In the genomic region with DNA sequence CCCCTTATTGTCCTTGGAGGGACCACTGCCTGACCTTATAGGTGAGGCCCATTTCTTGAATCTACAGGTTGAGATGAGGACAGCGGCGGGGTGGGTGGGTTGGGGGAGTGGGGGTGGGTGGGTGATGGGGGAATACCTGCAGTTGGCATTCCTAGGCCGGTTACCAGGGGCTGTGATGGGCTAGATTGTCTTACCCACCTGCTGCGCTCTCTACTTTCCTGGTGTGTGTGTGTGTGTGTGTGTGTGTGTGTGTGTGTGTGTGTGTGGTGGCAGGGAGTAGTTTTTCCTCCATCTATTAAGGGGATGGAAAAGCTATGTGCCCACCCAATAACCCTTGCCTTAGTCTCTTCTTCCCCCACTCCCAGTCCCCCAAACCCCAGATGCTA, we compare ENCODE assay signal across 17 mouse cellular contexts. TPM values are rescaled to one million over a fixed set of nuclear protein-coding genes. Genes with fewer than 3 reads are reported as not detected.
A peak's percentile ranks its signal among the peaks of the same experiment; 100 is the strongest.
DNase-seq lines count a peak whose midpoint lies in the region; ATAC-seq lines count a peak whose summit lies in the region.
"Had no signal": no experiment of that assay in that cellular context is flagged by ENCODE, and none has a peak within 500 bp of the region (broad histone marks: within the 10 kb centered on the region; RNA-seq: fewer than 3 reads in every experiment).

No protein-coding gene starts in this region.

- peak overlapping the region; percentile 42 for H3K4me2 ChIP-seq in forebrain, embryonic 11.5 days (ENCODE audit: low read depth, low read length, severe bottlenecking)
- peak overlapping the region; percentile 55 for H3K4me2 ChIP-seq in hindbrain, embryonic 14.5 days (replicated peaks)
- peak overlapping the region; percentile 71 for H3K4me2 ChIP-seq in midbrain, embryonic 12.5 days (replicated peaks)

- peaks cover 22% of the 10 kb centered on the region for H3K4me1 ChIP-seq in forebrain, embryonic 11.5 days (replicated peaks; ENCODE audit: control insufficient read depth, insufficient read depth, low read length)
- 0 out of 2 replicates have a peak, but pooled peaks cover 4% of the 10 kb centered on the region for H3K4me1 ChIP-seq in hindbrain, embryonic 14.5 days (replicated peaks; ENCODE audit: control insufficient read depth, insufficient read depth, low read length)
- peaks cover 33% of the 10 kb centered on the region; the same call in 1 of the 2 replicates for H3K4me1 ChIP-seq in midbrain, embryonic 12.5 days

- 4% methylated on average over 4 of the region's 4 CpGs for WGBS in forebrain, embryonic 11.5 days
- 9% methylated on average over 4 of the region's 4 CpGs for WGBS in hindbrain, embryonic 14.5 days
- 11% methylated on average over 4 of the region's 4 CpGs for WGBS in midbrain, embryonic 12.5 days

- H3K4me3 ChIP-seq in forebrain, embryonic 11.5 days (ENCODE audit: low read depth, low read length): 0 out of 2 replicates have a peak overlapping the region, but pooled peaks have one; percentile 11
- H3K4me3 ChIP-seq in hindbrain, embryonic 14.5 days (replicated peaks; ENCODE audit: low read length): no peak overlapping the region
- H3K4me3 ChIP-seq in midbrain, embryonic 12.5 days: peak overlapping the region; percentile 15; the same call in 1 of the 2 replicates
- H3K4me3 ChIP-seq: myocyte had no signal

- peak overlapping the region; percentile 39; the same call in 1 of the 2 replicates for H3K27ac ChIP-seq in forebrain, embryonic 11.5 days (ENCODE audit: low read depth, low read length)
- peak overlapping the region; percentile 81 for H3K27ac ChIP-seq in hindbrain, embryonic 14.5 days
- peak overlapping the region; percentile 58 for H3K27ac ChIP-seq in midbrain, embryonic 12.5 days (replicated peaks)
- H3K27ac ChIP-seq: liver, embryonic 14.5 days had no signal

- no peaks in the 10 kb centered on the region for H3K9me3 ChIP-seq in forebrain, embryonic 11.5 days (ENCODE audit: control insufficient read depth, low read length)
- H3K9me3 ChIP-seq in hindbrain, embryonic 14.5 days (ENCODE audit: control insufficient read depth, low read length): no peaks in the 10 kb centered on the region
- no peaks in the 10 kb centered on the region for H3K9me3 ChIP-seq in midbrain, embryonic 12.5 days
- H3K9me3 ChIP-seq: embryonic facial prominence, embryonic 10.5 days had no signal

- no peaks in the 10 kb centered on the region for H3K36me3 ChIP-seq in forebrain, embryonic 11.5 days (ENCODE audit: control insufficient read depth, insufficient read depth, low read length)
- H3K36me3 ChIP-seq in hindbrain, embryonic 14.5 days (replicated peaks; ENCODE audit: control insufficient read depth, insufficient read depth): no peaks in the 10 kb centered on the region
- no peaks in the 10 kb centered on the region for H3K36me3 ChIP-seq in midbrain, embryonic 12.5 days
- H3K36me3 ChIP-seq: embryonic facial prominence, embryonic 10.5 days had no signal

- peaks cover 39% of the 10 kb centered on the region for H3K27me3 ChIP-seq in forebrain, embryonic 11.5 days (ENCODE audit: control insufficient read depth, insufficient read depth, low read length)
- peaks cover 82% of the 10 kb centered on the region for H3K27me3 ChIP-seq in hindbrain, embryonic 14.5 days (ENCODE audit: control insufficient read depth, insufficient read depth, low read length)
- peaks cover 63% of the 10 kb centered on the region for H3K27me3 ChIP-seq in midbrain, embryonic 12.5 days

- ATAC-seq in cerebellum, adult (ENCODE audit: insufficient number of reproducible peaks, low FRiP score, low TSS enrichment): 0 out of 2 replicates have a peak, but pooled peaks have one; percentile 1
- ATAC-seq in forebrain, embryonic 11.5 days (replicated peaks; ENCODE audit: low FRiP score): no peak
- no peak for ATAC-seq in hindbrain, embryonic 14.5 days (ENCODE audit: low FRiP score)
- no peak for ATAC-seq in midbrain, embryonic 12.5 days (ENCODE audit: low FRiP score, low read depth)

- H3K9ac ChIP-seq in forebrain, embryonic 11.5 days (ENCODE audit: low read length): peak overlapping the region; percentile 52
- H3K9ac ChIP-seq in hindbrain, embryonic 14.5 days: peak overlapping the region; percentile 85; the same call in 1 of the 2 replicates
- H3K9ac ChIP-seq in midbrain, embryonic 12.5 days (replicated peaks): no peak overlapping the region
- H3K9ac ChIP-seq: liver, embryonic 14.5 days had no signal

- no peak for DNase-seq in cerebellum, adult 8-10 months
- DNase-seq in forebrain, embryonic 11.5 days (ENCODE audit: low spot score): no peak
- DNase-seq in hindbrain, embryonic 14.5 days (ENCODE audit: low spot score): no peak
- DNase-seq in gastrocnemius, postnatal 25 days: no peak
- no peak for DNase-seq in heart, postnatal 4 days
- DNase-seq in frontal cortex, adult 2 months (ENCODE audit: extremely low spot score in 1 of 2, low spot score in 1 of 2): no peak
- DNase-seq: adrenal gland, adult 8-10 months; gastrocnemius, postnatal 10 days; lung, postnatal 36 days had no signal

RNA-seq across cellular contexts. Expression of gene Gm10837, which starts 5.9 kb away (rescaled TPM):
- 0.29 and 0.48 TPM in 2 replicates for polyA plus RNA-seq in forebrain, embryonic 11.5 days (2014; fragmentation: Nextera tagmentation; extraction: Ambion mirVana)
- polyA plus RNA-seq in hindbrain, embryonic 14.5 days (2014; fragmentation: Nextera tagmentation; extraction: Ambion mirVana): 0.31 and 0.95 TPM in 2 replicates
- polyA plus RNA-seq in midbrain, embryonic 12.5 days (2016; fragmentation: Nextera tagmentation; extraction: Ambion mirVana): 0.31 and 0.68 TPM in 2 replicates
- total RNA-seq in gastrocnemius, postnatal 25 days (2021): not detected
- not detected for total RNA-seq in heart, postnatal 4 days (2021)
- not detected in 2 replicates for polyA plus RNA-seq in frontal cortex, adult 2 months (2012; rRNA removed)
- total RNA-seq: adrenal gland, adult 8-10 months; gastrocnemius, postnatal 10 days had no signal
- polyA plus RNA-seq: heart, embryonic 14.5 days; intestine, embryonic 14.5 days; liver, embryonic 14.5 days; myocyte; testis, adult 2 months had no signal

RNA-seq across cellular contexts. Expression of gene Zic2, which starts 9.2 kb away (rescaled TPM):
- 10.3 and 11.4 TPM in 2 replicates for polyA plus RNA-seq in forebrain, embryonic 11.5 days (2014; fragmentation: Nextera tagmentation; extraction: Ambion mirVana)
- polyA plus RNA-seq in hindbrain, embryonic 14.5 days (2014; fragmentation: Nextera tagmentation; extraction: Ambion mirVana): 10.6 and 11.4 TPM in 2 replicates
- 14.2 and 21.1 TPM in 2 replicates for polyA plus RNA-seq in midbrain, embryonic 12.5 days (2016; fragmentation: Nextera tagmentation; extraction: Ambion mirVana)
- not detected for total RNA-seq in gastrocnemius, postnatal 25 days (2021)
- not detected for total RNA-seq in heart, postnatal 4 days (2021)
- polyA plus RNA-seq in frontal cortex, adult 2 months (2012; rRNA removed): 21.3 and 21.5 TPM in 2 replicates
- total RNA-seq: gastrocnemius, postnatal 10 days had no signal
- polyA plus RNA-seq: heart, embryonic 14.5 days; intestine, embryonic 14.5 days had no signal

RNA-seq across cellular contexts. Expression of gene Zic5, which starts 19.0 kb away (rescaled TPM):
- polyA plus RNA-seq in forebrain, embryonic 11.5 days (2014; fragmentation: Nextera tagmentation; extraction: Ambion mirVana): 28.6 and 30.0 TPM in 2 replicates
- polyA plus RNA-seq in hindbrain, embryonic 14.5 days (2014; fragmentation: Nextera tagmentation; extraction: Ambion mirVana): 11.6 and 14.0 TPM in 2 replicates
- polyA plus RNA-seq in midbrain, embryonic 12.5 days (2016; fragmentation: Nextera tagmentation; extraction: Ambion mirVana): 15.7 and 30.2 TPM in 2 replicates
- not detected for total RNA-seq in gastrocnemius, postnatal 25 days (2021)
- not detected for total RNA-seq in heart, postnatal 4 days (2021)
- polyA plus RNA-seq in frontal cortex, adult 2 months (2012; rRNA removed): 2.9 and 3.4 TPM in 2 replicates
- total RNA-seq: gastrocnemius, postnatal 10 days had no signal
- polyA plus RNA-seq: intestine, embryonic 14.5 days; liver, embryonic 14.5 days had no signal

RNA-seq across cellular contexts. Expression of gene Gm5089, which starts 33.5 kb away (rescaled TPM):
- 1.7 and 2.4 TPM in 2 replicates for polyA plus RNA-seq in forebrain, embryonic 11.5 days (2014; fragmentation: Nextera tagmentation; extraction: Ambion mirVana)
- 0.50 and 1.2 TPM in 2 replicates for polyA plus RNA-seq in hindbrain, embryonic 14.5 days (2014; fragmentation: Nextera tagmentation; extraction: Ambion mirVana)
- polyA plus RNA-seq in midbrain, embryonic 12.5 days (2016; fragmentation: Nextera tagmentation; extraction: Ambion mirVana): 1.7 and 2.6 TPM in 2 replicates
- not detected for total RNA-seq in gastrocnemius, postnatal 25 days (2021)
- not detected for total RNA-seq in heart, postnatal 4 days (2021)
- polyA plus RNA-seq in frontal cortex, adult 2 months (2012; rRNA removed): 0.06 and 0.10 TPM in 2 replicates
- total RNA-seq: adrenal gland, adult 8-10 months; gastrocnemius, postnatal 10 days had no signal
- polyA plus RNA-seq: heart, embryonic 14.5 days; intestine, embryonic 14.5 days; liver, embryonic 14.5 days; myocyte; testis, adult 2 months had no signal

RNA-seq across cellular contexts. Expression of gene Pcca, which starts 49.7 kb away (rescaled TPM):
- 34.9 and 39.6 TPM in 2 replicates for polyA plus RNA-seq in forebrain, embryonic 11.5 days (2014; fragmentation: Nextera tagmentation; extraction: Ambion mirVana)
- polyA plus RNA-seq in hindbrain, embryonic 14.5 days (2014; fragmentation: Nextera tagmentation; extraction: Ambion mirVana): 27.2 and 34.6 TPM in 2 replicates
- 32.2 and 33.5 TPM in 2 replicates for polyA plus RNA-seq in midbrain, embryonic 12.5 days (2016; fragmentation: Nextera tagmentation; extraction: Ambion mirVana)
- 10 to 100 TPM; 39.0 to 45.6 TPM for total RNA-seq in gastrocnemius, postnatal 25 days (2021)
- total RNA-seq in heart, postnatal 4 days (2021): 10 to 100 TPM; 26.3 to 34.9 TPM
- polyA plus RNA-seq in frontal cortex, adult 2 months (2012; rRNA removed): 32.0 and 34.8 TPM in 2 replicates
